Mouse (Mus musculus) thymus, adult 2 months (tissue): ENCODE results near the gene P2rx4. TPM values are rescaled to one million over a fixed set of nuclear protein-coding genes. Genes with fewer than 3 reads are reported as not detected.

Experiments
- DNase-seq: peaks from one replicate; pipeline ENCODE4 v3.0.0; 2021
- H3K27ac ChIP-seq: fragments of 200-500 bp; 2 replicates; pipeline ENCODE4 v1.5.1; 2012; ENCODE audit warnings: low read length, control low read depth; ENCODE audit not compliant: control insufficient read depth, insufficient read depth
- H3K27me3 ChIP-seq: fragments of 200-500 bp; 2 replicates; pipeline ENCODE4 v1.6.1; 2012; ENCODE audit warnings: mild to moderate bottlenecking, low read length, moderate library complexity, mixed read lengths; ENCODE audit not compliant: control insufficient read depth, insufficient read depth
- H3K36me3 ChIP-seq: fragments of 200-500 bp; 2 replicates; pipeline ENCODE4 v1.6.1; 2012; ENCODE audit warnings: mild to moderate bottlenecking, low read length, moderate library complexity; ENCODE audit not compliant: control insufficient read depth, insufficient read depth
- H3K4me1 ChIP-seq: fragments of 200-500 bp; replicated peaks from 2 replicates; pipeline ENCODE4 v1.6.1; 2012; ENCODE audit warnings: low read length; ENCODE audit not compliant: control insufficient read depth, insufficient read depth
- H3K4me3 ChIP-seq: fragments of 200-500 bp; 2 replicates; pipeline ENCODE4 v1.5.1; 2012; ENCODE audit warnings: mild to moderate bottlenecking, low read length, control low read depth, moderate library complexity; ENCODE audit not compliant: control insufficient read depth, insufficient read depth
- CTCF ChIP-seq: fragments of 200-500 bp; IDR thresholded peaks from 2 replicates; pipeline ENCODE4 v1.5.1; 2012; ENCODE audit warnings: mild to moderate bottlenecking, control low read depth, low read length, moderate library complexity, borderline replicate concordance; ENCODE audit not compliant: control insufficient read depth, poor library complexity, insufficient read depth; ENCODE audit errors: extremely low read depth
- POLR2A ChIP-seq: fragments of 200-500 bp; IDR thresholded peaks from 2 replicates; pipeline ENCODE4 v1.6.1; 2012; ENCODE audit warnings: mild to moderate bottlenecking, low read length, control low read depth, moderate library complexity; ENCODE audit not compliant: control insufficient read depth, poor library complexity, insufficient read depth; ENCODE audit errors: extremely low read depth
- WGBS: fragments of 180-500 bp; shearing (Covaris S2); methylation state at CpG from one replicate; pipeline ENCODE4 v1.1.7; 2018; 5-methylcytosine and 5-hydroxymethylcytosine counted together
- polyA plus RNA-seq: library from polyadenylated mRNA; depleted of rRNA; stranded (reverse); fragments of >200 nt; gene quantifications from 2 replicates; pipeline ENCODE4 v1.2.3, GENCODE M21; 2012

P2rx4 gene
- polyA plus RNA-seq, 1 experiment: 51.4 TPM

GRCm38 (mm10) chr5:122677983-122678382, 29.4 kb upstream of the P2rx4 start:
- H3K4me1 ChIP-seq: no peaks in the 10 kb centered on the region
- no peak overlapping the region for H3K27ac ChIP-seq
- no peak overlapping the region for H3K4me3 ChIP-seq
- no peak for TF ChIP-seq POLR2A
- TF ChIP-seq CTCF: no peak
- H3K27me3 ChIP-seq: no peaks in the 10 kb centered on the region
- H3K36me3 ChIP-seq: no peaks in the 10 kb centered on the region
- WGBS: 17% methylated on average over 9 of the region's 9 CpGs
- DNase-seq: no peak

GRCm38 (mm10) chr5:122679881-122680280, 27.5 kb upstream of the P2rx4 start:
- H3K4me3 ChIP-seq: no peak overlapping the region
- H3K27me3 ChIP-seq: no peaks in the 10 kb centered on the region
- TF ChIP-seq CTCF (no peak), POLR2A (no peak)
- H3K4me1 ChIP-seq: no peaks in the 10 kb centered on the region; the same call in 1 of the 2 replicates
- no peak for DNase-seq
- no peaks in the 10 kb centered on the region for H3K36me3 ChIP-seq
- no peak overlapping the region for H3K27ac ChIP-seq
- 95% methylated on average over 8 of the region's 8 CpGs for WGBS

GRCm38 (mm10) chr5:122681276-122681675, 26.1 kb upstream of the P2rx4 start:
- Histone ChIP-seq H3K27me3 (no peaks in the 10 kb centered on the region), H3K36me3 (no peaks in the 10 kb centered on the region), H3K4me1 (no peaks in the 10 kb centered on the region; the same call in 1 of the 2 replicates), H3K4me3 (no peak overlapping the region), H3K27ac (no peak overlapping the region)
- WGBS: 95% methylated on average over 12 of the region's 12 CpGs
- DNase-seq: no peak
- no peak for TF ChIP-seq POLR2A
- no peak for TF ChIP-seq CTCF

- Histone ChIP-seq H3K27me3 (no peaks in the 10 kb centered on the region), H3K27ac (no peak overlapping the region), H3K4me1 (no peaks in the 10 kb centered on the region; the same call in 1 of the 2 replicates), H3K36me3 (no peaks in the 10 kb centered on the region), H3K4me3 (no peak overlapping the region)
- TF ChIP-seq POLR2A (no peak), CTCF (no peak)
- no peak for DNase-seq
- 17% methylated on average over 10 of the region's 10 CpGs for WGBS
Measured at GRCm38 (mm10) chr5:122683926-122684325, 23.4 kb upstream of the P2rx4 start.

GRCm38 (mm10) chr5:122687391-122687790, 20.0 kb upstream of the P2rx4 start:
- no peaks in the 10 kb centered on the region for H3K27me3 ChIP-seq
- 93% methylated on average over 4 of the region's 4 CpGs for WGBS
- no peaks in the 10 kb centered on the region; the same call in 1 of the 2 replicates for H3K4me1 ChIP-seq
- TF ChIP-seq POLR2A (no peak), CTCF (no peak)
- no peaks in the 10 kb centered on the region for H3K36me3 ChIP-seq
- DNase-seq: no peak
- H3K4me3 ChIP-seq: no peak overlapping the region
- H3K27ac ChIP-seq: no peak overlapping the region

- Histone ChIP-seq H3K4me1 (no peaks in the 10 kb centered on the region), H3K27ac (no peak overlapping the region), H3K4me3 (no peak overlapping the region), H3K36me3 (no peaks in the 10 kb centered on the region), H3K27me3 (no peaks in the 10 kb centered on the region)
- no peak for TF ChIP-seq CTCF
- TF ChIP-seq POLR2A: no peak
- no peak for DNase-seq
- WGBS: 97% methylated on average over 7 of the region's 7 CpGs
Measured at GRCm38 (mm10) chr5:122689153-122689552, 18.2 kb upstream of the P2rx4 start.

- no peak overlapping the region for H3K27ac ChIP-seq
- H3K4me1 ChIP-seq: no peaks in the 10 kb centered on the region
- H3K27me3 ChIP-seq: no peaks in the 10 kb centered on the region
- DNase-seq: no peak
- no peak for TF ChIP-seq POLR2A
- TF ChIP-seq CTCF: no peak
- WGBS: 85% methylated on average over 6 of the region's 6 CpGs
- H3K4me3 ChIP-seq: no peak overlapping the region
- no peaks in the 10 kb centered on the region for H3K36me3 ChIP-seq
Measured at GRCm38 (mm10) chr5:122690486-122690885, 16.9 kb upstream of the P2rx4 start.
